Mouse (Mus musculus): Measurements from ENCODE around the gene Diablo.

DNA sequence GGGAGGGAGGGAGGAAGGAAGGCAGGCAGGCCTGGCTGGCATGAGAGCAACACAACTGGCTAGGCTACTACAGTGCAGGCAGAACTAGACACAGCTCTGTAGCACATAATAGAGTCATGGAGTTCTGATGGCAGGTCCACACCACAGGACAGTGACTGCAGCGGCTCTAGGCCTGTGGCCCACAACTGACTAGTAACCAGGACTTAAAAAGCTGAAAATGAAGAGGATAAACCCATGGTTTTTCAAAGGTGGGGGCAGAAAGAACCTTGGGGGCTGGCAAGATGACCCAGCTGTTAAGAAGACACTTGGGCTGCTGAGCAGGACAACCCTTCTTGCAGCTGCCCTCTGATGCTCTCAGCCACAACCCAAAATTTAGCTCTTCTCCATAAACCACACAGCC lies 2.4 kb downstream of the Diablo start:
- TF ChIP-seq CTCF (conservative IDR thresholded peaks at IDR 0.05; ENCODE audit: insufficient read depth, insufficient read length, low read depth, low read length) (no peak), POLR2A (IDR thresholded peaks at IDR 0.05; ENCODE audit: low read depth, low read length) (no peak)

Measured in kidney, adult 2 months (tissue).